Mouse (Mus musculus) ES-E14 (cell line): ENCODE measurements at regions not wholly inside any gene's neighbourhood (a gene's known extent, or its start where the extent isn't known, plus 50 kb on each side); places are given as distances from the start of the nearest gene placed in this dataset.

Source experiments
- DNase-seq: peaks from one replicate; pipeline ENCODE4 v3.0.0-alpha.2; 2013; ENCODE audit warnings: low read depth, low spot score
- H3K27ac ChIP-seq: 2 replicates; pipeline ENCODE4 v1.5.1; 2012; ENCODE audit warnings: low read depth, mild to moderate bottlenecking, low read length, moderate library complexity, mixed read lengths; ENCODE audit not compliant: poor library complexity, insufficient read depth, severe bottlenecking
- H3K36me3 ChIP-seq: 2 replicates; pipeline ENCODE4 v1.6.1; 2012; ENCODE audit warnings: mild to moderate bottlenecking, low read length, moderate library complexity, mixed read lengths; ENCODE audit not compliant: control insufficient read depth, poor library complexity, insufficient read depth, severe bottlenecking
- H3K4me1 ChIP-seq, 2 experiments: fragments of 150-350 bp in 1 of 2; sonication (generic) in 1 of 2; 2 replicates each; pipeline ENCODE4 v1.6.1; 2012; ENCODE audit warnings: low read length in 2 of 2, mild to moderate bottlenecking in 1 of 2, mixed read lengths in 1 of 2; ENCODE audit not compliant: control insufficient read depth in 2 of 2, insufficient read depth in 2 of 2, poor library complexity in 1 of 2
- H3K4me3 ChIP-seq, 2 experiments: fragments of 150-350 bp in 1 of 2; sonication (generic) in 1 of 2; 2 replicates each; pipeline ENCODE4 v1.5.1; 2012; ENCODE audit warnings: low read length in 2 of 2, low read depth in 1 of 2, mild to moderate bottlenecking in 1 of 2, mixed read lengths in 1 of 2; ENCODE audit not compliant: insufficient read depth in 1 of 2, poor library complexity in 1 of 2, severe bottlenecking in 1 of 2
- H3K9ac ChIP-seq: 2 replicates; pipeline ENCODE4 v1.6.1; 2012; ENCODE audit warnings: low read depth, mild to moderate bottlenecking, low read length, mixed read lengths; ENCODE audit not compliant: poor library complexity, insufficient read depth, severe bottlenecking
- H3K9me3 ChIP-seq: fragments of 150-350 bp; sonication (generic); 2 replicates; pipeline ENCODE4 v1.6.1; 2012; ENCODE audit warnings: low read depth, mild to moderate bottlenecking, low read length; ENCODE audit not compliant: control insufficient read depth, insufficient read depth
- CHD2 ChIP-seq: IDR thresholded peaks from 2 replicates; pipeline ENCODE4 v1.6.1; 2014; ENCODE audit warnings: mild to moderate bottlenecking, low read depth, low read length, inconsistent platforms
- HCFC1 ChIP-seq: IDR thresholded peaks from 2 replicates; pipeline ENCODE4 v1.6.1; 2012; ENCODE audit warnings: low read length, inconsistent platforms, borderline replicate concordance; ENCODE audit not compliant: insufficient read depth
- MAFK ChIP-seq: IDR thresholded peaks from 2 replicates; pipeline ENCODE4 v1.6.1; 2014; ENCODE audit warnings: mild to moderate bottlenecking, low read depth, low read length, inconsistent platforms; ENCODE audit not compliant: insufficient read depth
- ZC3H11A ChIP-seq: IDR thresholded peaks from 2 replicates; pipeline ENCODE4 v1.6.1; 2012; ENCODE audit warnings: low read depth, mild to moderate bottlenecking, inconsistent platforms, low read length, borderline replicate concordance
- ZNF384 ChIP-seq: IDR thresholded peaks from 2 replicates; pipeline ENCODE4 v1.6.1; 2012; ENCODE audit warnings: low read depth, low read length, inconsistent platforms
- in situ Hi-C, 2 experiments: fragments of 600-800 bp; cut with MboI; formaldehyde crosslinking; loops; one replicate each; pipeline ENCODE4 v1.15.1; 2025; ENCODE audit warnings: low sequenced_read_pairs in 2 of 2, inconsistent platforms in 1 of 2; ENCODE audit not compliant: unreplicated experiment in 2 of 2

GRCm38 (mm10) chr1:128795654-128796053 lies 203.6 kb upstream of the Cxcr4 start:
- no peak for DNase-seq
- in situ Hi-C loops, result no loop called here
- no peak overlapping the region for H3K9ac ChIP-seq
- H3K27ac ChIP-seq, result no peak overlapping the region
- 0 out of 4 replicates have a peak, but pooled peaks cover 0 to 2% of the 10 kb centered on the region in 2 experiments for H3K4me1 ChIP-seq
- no peak for TF ChIP-seq ZNF384
- TF ChIP-seq ZC3H11A, result no peak
- TF ChIP-seq CHD2, result no peak
- TF ChIP-seq HCFC1, result no peak
- TF ChIP-seq MAFK, result no peak
- no peaks in the 10 kb centered on the region for H3K9me3 ChIP-seq
- H3K36me3 ChIP-seq, result no peaks in the 10 kb centered on the region
- no peak overlapping the region for H3K4me3 ChIP-seq

- Histone ChIP-seq H3K36me3 (no peaks in the 10 kb centered on the region), H3K27ac (no peak overlapping the region), H3K9ac (no peak overlapping the region), H3K4me3 (no peak overlapping the region), H3K9me3 (no peaks in the 10 kb centered on the region), H3K4me1 (no peaks in the 10 kb centered on the region)
- no peak for DNase-seq
- in situ Hi-C loops, result no loop called here
- TF ChIP-seq ZC3H11A (no peak), MAFK (no peak), ZNF384 (no peak), CHD2 (no peak), HCFC1 (no peak)
Measured at GRCm38 (mm10) chr1:128790881-128791280, 198.8 kb upstream of the Cxcr4 start.

DNA sequence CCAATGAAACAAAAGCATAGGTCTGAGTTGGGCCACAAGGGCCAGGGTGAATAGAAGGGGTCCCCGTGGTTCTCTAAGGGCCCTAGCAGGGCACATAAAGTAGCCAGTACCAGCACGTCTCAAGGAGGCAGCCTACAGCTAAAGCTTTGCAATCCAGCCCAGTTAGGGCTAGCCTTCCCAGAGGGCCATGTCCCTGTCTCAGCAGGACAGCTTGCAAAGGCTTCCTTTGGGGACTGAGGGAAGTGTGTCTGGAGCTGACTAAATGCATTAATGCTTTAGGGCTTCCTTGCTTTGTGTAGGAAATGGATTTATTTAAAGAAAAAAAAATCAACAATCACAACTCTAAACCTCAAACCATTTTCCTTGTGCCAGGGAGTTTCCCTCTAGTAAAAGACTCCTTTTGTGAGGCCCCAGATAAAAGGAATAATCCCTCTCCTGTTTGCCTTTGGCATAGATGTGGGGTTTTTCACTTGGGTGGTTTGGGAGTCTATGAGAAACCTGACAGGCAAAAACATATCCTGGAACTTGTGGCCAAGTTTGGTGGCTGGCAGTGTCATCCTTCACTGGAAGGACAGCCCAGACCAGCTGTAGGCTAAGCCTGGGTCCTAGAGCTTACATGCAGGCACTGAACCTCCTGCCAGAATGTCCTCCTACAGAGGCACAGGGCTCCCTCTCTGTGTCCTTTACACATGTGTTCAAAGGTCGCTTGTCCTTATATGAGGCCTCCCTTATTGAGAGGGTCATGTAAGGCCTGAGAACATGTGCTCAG lies 197.7 kb upstream of the Cxcr4 start:
- Histone ChIP-seq H3K9me3 (no peaks in the 10 kb centered on the region), H3K4me3 (no peak overlapping the region), H3K27ac (no peak overlapping the region), H3K4me1 (no peaks in the 10 kb centered on the region), H3K9ac (no peak overlapping the region), H3K36me3 (no peaks in the 10 kb centered on the region)
- in situ Hi-C loops, result no loop called here
- TF ChIP-seq ZNF384 (no peak), HCFC1 (no peak)
- no peak for DNase-seq

DNA sequence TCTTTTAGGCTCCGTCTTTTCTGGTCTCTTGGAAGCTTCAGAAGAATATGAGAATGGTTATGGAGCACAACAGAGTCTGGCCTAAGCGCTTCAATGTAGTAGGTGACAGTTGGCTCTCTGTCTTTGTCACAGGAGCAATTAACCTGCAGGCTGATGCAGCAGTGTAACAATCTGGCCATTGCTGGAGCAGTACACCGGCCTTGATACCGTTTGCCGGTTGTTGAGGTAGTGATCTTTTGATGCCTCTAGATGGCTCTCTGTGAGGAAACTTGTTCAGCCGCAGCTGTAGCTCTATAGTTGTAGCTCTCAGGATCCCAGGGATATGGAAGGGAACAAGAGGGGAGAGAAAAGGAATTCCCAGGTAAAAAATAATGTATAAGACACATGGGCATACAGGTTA lies 196.1 kb upstream of the Cxcr4 start:
- no peak for TF ChIP-seq MAFK
- no peak for TF ChIP-seq ZNF384
- no peak for TF ChIP-seq HCFC1
- TF ChIP-seq CHD2, result no peak
- TF ChIP-seq ZC3H11A, result no peak
- in situ Hi-C loops, result no loop called here
- no peak for DNase-seq

More for the DNA sequence above, 196.1 kb upstream of the Cxcr4 start:
- Histone ChIP-seq H3K36me3 (no peaks in the 10 kb centered on the region), H3K4me3 (no peak overlapping the region), H3K27ac (no peak overlapping the region), H3K9ac (no peak overlapping the region), H3K4me1 (no peaks in the 10 kb centered on the region), H3K9me3 (no peaks in the 10 kb centered on the region)
